Mouse (Mus musculus) heart, postnatal 0 days (tissue): ENCODE results near the gene Anks1b.

Experiments
- CTCF ChIP-seq: IDR thresholded peaks from 2 replicates; pipeline ENCODE4 v1.5.1; 2016; ENCODE audit warnings: antibody characterized with exemption, control low read depth, low read depth
- EP300 ChIP-seq: IDR thresholded peaks from 2 replicates; pipeline ENCODE4 v1.6.1; 2016; ENCODE audit warnings: antibody characterized with exemption, low read depth

DNA sequence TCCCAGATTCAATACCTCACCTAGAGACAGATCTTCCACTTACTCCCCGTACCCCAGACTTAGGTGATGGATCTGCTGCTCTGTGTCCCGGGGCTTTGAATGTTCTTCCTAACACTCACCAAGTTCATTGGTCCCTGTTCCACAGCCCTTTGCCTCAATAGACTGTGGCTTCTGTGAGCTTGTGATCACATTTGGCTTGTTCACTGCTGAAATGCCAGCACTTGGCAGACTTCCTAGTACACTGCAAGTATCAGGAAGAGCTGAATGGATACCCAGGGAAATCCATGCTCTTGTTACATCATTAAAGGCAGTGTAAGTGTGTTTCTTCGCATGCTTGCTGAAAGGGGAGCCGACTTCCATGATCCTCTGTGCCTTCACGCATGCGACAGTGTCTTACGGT, 17.0 kb upstream of the Anks1b start:
- no peak for TF ChIP-seq CTCF
- TF ChIP-seq EP300 = no peak
